ENCODE assay signal across 14 mouse cellular contexts in the genomic region with DNA sequence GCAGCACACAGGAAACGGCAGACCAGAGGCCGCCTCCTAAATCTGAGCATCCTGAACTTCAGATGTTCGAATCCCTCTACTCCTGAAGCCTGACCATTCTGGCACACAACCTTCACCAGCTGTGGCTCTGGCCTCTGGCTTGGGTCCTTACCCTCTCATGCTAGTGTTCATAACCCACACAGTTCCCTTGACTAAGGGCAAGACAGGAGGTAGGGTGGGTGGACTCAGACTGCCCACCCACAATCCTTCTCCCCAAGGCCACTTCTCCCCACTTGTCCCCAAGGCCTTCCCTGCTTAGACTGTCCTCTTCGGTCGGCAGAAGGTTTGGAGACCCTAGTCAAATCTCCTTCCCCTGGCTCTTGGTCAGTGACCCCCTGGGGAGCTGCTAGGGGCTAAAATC. TPM values are rescaled to one million over a fixed set of nuclear protein-coding genes. Genes with fewer than 3 reads are reported as not detected.
A peak's percentile ranks its signal among the peaks of the same experiment; 100 is the strongest.
DNase-seq lines count a peak whose midpoint lies in the region; ATAC-seq lines count a peak whose summit lies in the region.
"Had no signal": no experiment of that assay in that cellular context is flagged by ENCODE, and none has a peak within 500 bp of the region (broad histone marks: within the 10 kb centered on the region; RNA-seq: fewer than 3 reads in every experiment).

No protein-coding gene starts in this region.

- ATAC-seq in kidney, embryonic 15.5 days (replicated peaks; ENCODE audit: low FRiP score), result no peak
- ATAC-seq in forebrain, embryonic 13.5 days, result peak; percentile 26
- ATAC-seq in hindbrain, embryonic 16.5 days, result peak; percentile 18
- peak; percentile 31 for ATAC-seq in neural tube, embryonic 12.5 days (ENCODE audit: low FRiP score, low read depth)
- no peak for ATAC-seq in megakaryocyte-erythroid progenitor cell, adult 5-6 weeks (replicated peaks; ENCODE audit: low FRiP score, low TSS enrichment, poor library complexity, severe bottlenecking)
- ATAC-seq: intestine, postnatal 0 days had no signal

- WGBS in kidney, embryonic 15.5 days, result 67% methylated on average over 5 of the region's 5 CpGs
- WGBS in forebrain, embryonic 13.5 days, result 26% methylated on average over 5 of the region's 5 CpGs
- WGBS in hindbrain, embryonic 16.5 days, result 32% methylated on average over 5 of the region's 5 CpGs
- 37% methylated on average over 5 of the region's 5 CpGs for WGBS in neural tube, embryonic 12.5 days

- no peak overlapping the region for H3K4me3 ChIP-seq in kidney, embryonic 15.5 days (replicated peaks)
- H3K4me3 ChIP-seq in forebrain, embryonic 13.5 days, result no peak overlapping the region
- H3K4me3 ChIP-seq in hindbrain, embryonic 16.5 days (ENCODE audit: low read length), result no peak overlapping the region
- H3K4me3 ChIP-seq in neural tube, embryonic 12.5 days, result no peak overlapping the region
- H3K4me3 ChIP-seq: limb, embryonic 13.5 days had no signal

- peaks cover 26% of the 10 kb centered on the region for H3K27me3 ChIP-seq in kidney, embryonic 15.5 days
- no peaks in the 10 kb centered on the region for H3K27me3 ChIP-seq in forebrain, embryonic 13.5 days
- H3K27me3 ChIP-seq in hindbrain, embryonic 16.5 days (replicated peaks; ENCODE audit: control insufficient read depth, insufficient read depth, low read length), result no peaks in the 10 kb centered on the region
- H3K27me3 ChIP-seq in neural tube, embryonic 12.5 days (replicated peaks), result no peaks in the 10 kb centered on the region

- H3K9me3 ChIP-seq in kidney, embryonic 15.5 days (replicated peaks), result no peaks in the 10 kb centered on the region
- H3K9me3 ChIP-seq in forebrain, embryonic 13.5 days (replicated peaks), result no peaks in the 10 kb centered on the region
- no peaks in the 10 kb centered on the region for H3K9me3 ChIP-seq in hindbrain, embryonic 16.5 days (ENCODE audit: control insufficient read depth, low read length)
- no peaks in the 10 kb centered on the region for H3K9me3 ChIP-seq in neural tube, embryonic 12.5 days
- H3K9me3 ChIP-seq: limb, embryonic 13.5 days had no signal

- peaks cover 26% of the 10 kb centered on the region for H3K4me1 ChIP-seq in kidney, embryonic 15.5 days
- peaks cover 40% of the 10 kb centered on the region for H3K4me1 ChIP-seq in forebrain, embryonic 13.5 days
- peaks cover 7% of the 10 kb centered on the region for H3K4me1 ChIP-seq in hindbrain, embryonic 16.5 days (ENCODE audit: control insufficient read depth, insufficient read depth, low read depth, low read length)
- peaks cover 29% of the 10 kb centered on the region for H3K4me1 ChIP-seq in neural tube, embryonic 12.5 days

- 0 out of 2 replicates have a peak overlapping the region, but pooled peaks have one; percentile 24 for H3K4me2 ChIP-seq in kidney, embryonic 15.5 days
- H3K4me2 ChIP-seq in forebrain, embryonic 13.5 days, result peak overlapping the region; percentile 42
- no peak overlapping the region for H3K4me2 ChIP-seq in hindbrain, embryonic 16.5 days (ENCODE audit: low read length)
- peak overlapping the region; percentile 45 for H3K4me2 ChIP-seq in neural tube, embryonic 12.5 days (replicated peaks)

- H3K27ac ChIP-seq in kidney, embryonic 15.5 days, result peak overlapping the region; percentile 88
- H3K27ac ChIP-seq in forebrain, embryonic 13.5 days, result peak overlapping the region; percentile 92
- H3K27ac ChIP-seq in hindbrain, embryonic 16.5 days (ENCODE audit: low read depth, low read length), result peak overlapping the region; percentile 58
- peak overlapping the region; percentile 82 for H3K27ac ChIP-seq in neural tube, embryonic 12.5 days
- H3K27ac ChIP-seq: limb, embryonic 13.5 days had no signal

- H3K9ac ChIP-seq in kidney, embryonic 15.5 days, result no peak overlapping the region
- peak overlapping the region; percentile 52 for H3K9ac ChIP-seq in forebrain, embryonic 13.5 days
- peak overlapping the region; percentile 24; the same call in 1 of the 2 replicates for H3K9ac ChIP-seq in hindbrain, embryonic 16.5 days (ENCODE audit: low read depth, low read length)
- peak overlapping the region; percentile 48; the same call in 1 of the 2 replicates for H3K9ac ChIP-seq in neural tube, embryonic 12.5 days
- H3K9ac ChIP-seq: limb, embryonic 13.5 days had no signal

- DNase-seq in kidney, postnatal 14 days, result no peak
- DNase-seq in cerebellum, postnatal 25 days, result no peak
- no peak for DNase-seq in spleen, postnatal 4 days (ENCODE audit: low spot score in 2 of 2)
- DNase-seq: lung, adult 2 months had no signal

- no peaks in the 10 kb centered on the region for H3K36me3 ChIP-seq in kidney, embryonic 15.5 days
- H3K36me3 ChIP-seq in forebrain, embryonic 13.5 days (ENCODE audit: poor library complexity, severe bottlenecking), result no peaks in the 10 kb centered on the region
- H3K36me3 ChIP-seq in hindbrain, embryonic 16.5 days (ENCODE audit: control insufficient read depth, insufficient read depth, low read length), result no peaks in the 10 kb centered on the region
- no peaks in the 10 kb centered on the region for H3K36me3 ChIP-seq in neural tube, embryonic 12.5 days
- H3K36me3 ChIP-seq: limb, embryonic 13.5 days had no signal

RNA-seq across cellular contexts. Expression of a gene that starts 8.5 kb away (rescaled TPM):
- polyA plus RNA-seq in kidney, embryonic 15.5 days (2015; fragmentation: Nextera tagmentation; extraction: Ambion mirVana), result 0.83 and 1.0 TPM in 2 replicates
- 1.2 and 1.5 TPM in 2 replicates for polyA plus RNA-seq in forebrain, embryonic 13.5 days (2015; fragmentation: Nextera tagmentation; extraction: Ambion mirVana)
- 3.5 and 3.9 TPM in 2 replicates for polyA plus RNA-seq in hindbrain, embryonic 16.5 days (2015; fragmentation: Nextera tagmentation; extraction: Ambion mirVana)
- 0.96 and 1.3 TPM in 2 replicates for polyA plus RNA-seq in neural tube, embryonic 12.5 days (2016; fragmentation: Nextera tagmentation; extraction: Ambion mirVana)
- not detected in 2 replicates for total RNA-seq in megakaryocyte-erythroid progenitor cell, adult 5-6 weeks (2014; fragmentation: Nextera tagmentation)
- 0.15 and 0.75 TPM in 2 replicates for total RNA-seq in megakaryocyte-erythroid progenitor cell, adult 5-6 weeks (2017)
- polyA plus RNA-seq: C2C12; heart, postnatal 0 days had no signal

RNA-seq across cellular contexts. Expression of a gene that starts 20.4 kb away (rescaled TPM):
- polyA plus RNA-seq in kidney, embryonic 15.5 days (2015; fragmentation: Nextera tagmentation; extraction: Ambion mirVana), result not detected in 2 replicates
- 1.8 and 3.0 TPM in 2 replicates for polyA plus RNA-seq in forebrain, embryonic 13.5 days (2015; fragmentation: Nextera tagmentation; extraction: Ambion mirVana)
- 4.9 and 5.6 TPM in 2 replicates for polyA plus RNA-seq in hindbrain, embryonic 16.5 days (2015; fragmentation: Nextera tagmentation; extraction: Ambion mirVana)
- polyA plus RNA-seq in neural tube, embryonic 12.5 days (2016; fragmentation: Nextera tagmentation; extraction: Ambion mirVana), result 1.4 and 1.6 TPM in 2 replicates
- total RNA-seq in megakaryocyte-erythroid progenitor cell, adult 5-6 weeks (2014; fragmentation: Nextera tagmentation), result not detected in 2 replicates
- not detected in 2 replicates for total RNA-seq in megakaryocyte-erythroid progenitor cell, adult 5-6 weeks (2017)
- total RNA-seq: MEL had no signal
- polyA plus RNA-seq: heart, postnatal 0 days; lung, adult 2 months had no signal

RNA-seq across cellular contexts. Expression of a gene that starts 26.8 kb away (rescaled TPM):
- 7.6 and 7.9 TPM in 2 replicates for polyA plus RNA-seq in kidney, embryonic 15.5 days (2015; fragmentation: Nextera tagmentation; extraction: Ambion mirVana)
- 5.6 and 6.2 TPM in 2 replicates for polyA plus RNA-seq in forebrain, embryonic 13.5 days (2015; fragmentation: Nextera tagmentation; extraction: Ambion mirVana)
- polyA plus RNA-seq in hindbrain, embryonic 16.5 days (2015; fragmentation: Nextera tagmentation; extraction: Ambion mirVana), result 3.1 and 3.9 TPM in 2 replicates
- polyA plus RNA-seq in neural tube, embryonic 12.5 days (2016; fragmentation: Nextera tagmentation; extraction: Ambion mirVana), result 8.3 and 9.4 TPM in 2 replicates
- 12.9 and 18.2 TPM in 2 replicates for total RNA-seq in megakaryocyte-erythroid progenitor cell, adult 5-6 weeks (2014; fragmentation: Nextera tagmentation)
- 16.4 and 16.8 TPM in 2 replicates for total RNA-seq in megakaryocyte-erythroid progenitor cell, adult 5-6 weeks (2017)

RNA-seq across cellular contexts. Expression of a gene that starts 51.6 kb away (rescaled TPM):
- polyA plus RNA-seq in kidney, embryonic 15.5 days (2015; fragmentation: Nextera tagmentation; extraction: Ambion mirVana), result 2.2 and 2.9 TPM in 2 replicates
- 17.6 and 17.8 TPM in 2 replicates for polyA plus RNA-seq in forebrain, embryonic 13.5 days (2015; fragmentation: Nextera tagmentation; extraction: Ambion mirVana)
- 96.7 and 102 TPM in 2 replicates for polyA plus RNA-seq in hindbrain, embryonic 16.5 days (2015; fragmentation: Nextera tagmentation; extraction: Ambion mirVana)
- polyA plus RNA-seq in neural tube, embryonic 12.5 days (2016; fragmentation: Nextera tagmentation; extraction: Ambion mirVana), result 14.5 and 14.9 TPM in 2 replicates
- not detected in 2 replicates for total RNA-seq in megakaryocyte-erythroid progenitor cell, adult 5-6 weeks (2014; fragmentation: Nextera tagmentation)
- total RNA-seq in megakaryocyte-erythroid progenitor cell, adult 5-6 weeks (2017), result not detected in 2 replicates
- total RNA-seq: MEL had no signal

Comparison
In these comparisons a context has a peak if more than half of its experiments do, and no peak if none do; other contexts are left out.
1. ATAC-seq: peak in forebrain, embryonic 13.5 days (single experiment), hindbrain, embryonic 16.5 days (single experiment) and neural tube, embryonic 12.5 days (single experiment); none in kidney, embryonic 15.5 days (single experiment) and megakaryocyte-erythroid progenitor cell, adult 5-6 weeks (single experiment).
2. Peak in every context shown above with its lines, with median percentiles within 50 percentile points of each other: H3K27ac ChIP-seq.